Mouse (Mus musculus) intestine, embryonic 14.5 days (tissue): ENCODE results near the gene Tagap1. TPM values are rescaled to one million over a fixed set of nuclear protein-coding genes. Genes with fewer than 3 reads are reported as not detected.
"Not testable (repeated sequence)": the region's sequence is repeated elsewhere in the genome, so short reads cannot be mapped to it uniquely, and the experiment has no call there.

Source experiments
- ATAC-seq: fragments of 200-750 bp; cut with Nextera tagmentation; replicated peaks from 2 replicates; pipeline ENCODE4 v1.8.0; 2017; ENCODE audit warnings: low read depth, moderate number of reproducible peaks, moderate TSS enrichment, moderate library complexity; ENCODE audit not compliant: low FRiP score, low TSS enrichment
- DNase-seq: peaks from one replicate; pipeline ENCODE4 v3.0.0-alpha.2; 2018; ENCODE audit warnings: low spot score
- H3K27ac ChIP-seq: fragments of 300-500 bp; sonication (generic); 2 replicates; pipeline ENCODE4 v1.5.1; 2014; ENCODE audit warnings: low read depth, mild to moderate bottlenecking, control low read depth
- H3K27me3 ChIP-seq: fragments of 300-500 bp; sonication (generic); replicated peaks from 2 replicates; pipeline ENCODE4 v1.6.1; 2014; ENCODE audit warnings: low read length, control low read depth; ENCODE audit not compliant: control insufficient read depth, insufficient read depth
- H3K36me3 ChIP-seq: fragments of 300-500 bp; sonication (generic); 2 replicates; pipeline ENCODE4 v1.6.1; 2014; ENCODE audit warnings: low read length, control low read depth; ENCODE audit not compliant: control insufficient read depth, insufficient read depth
- H3K4me1 ChIP-seq: fragments of 300-500 bp; sonication (generic); replicated peaks from 2 replicates; pipeline ENCODE4 v1.6.1; 2014; ENCODE audit warnings: low read length, control low read depth, mixed read lengths; ENCODE audit not compliant: control insufficient read depth, insufficient read depth
- H3K4me2 ChIP-seq: fragments of 300-500 bp; sonication (generic); 2 replicates; pipeline ENCODE4 v1.6.1; 2014; ENCODE audit warnings: low read length
- H3K4me3 ChIP-seq: fragments of 300-500 bp; sonication (generic); 2 replicates; pipeline ENCODE4 v1.5.1; 2014; ENCODE audit warnings: low read depth, low read length, control low read depth, mixed read lengths
- H3K9ac ChIP-seq: fragments of 300-500 bp; sonication (generic); 2 replicates; pipeline ENCODE4 v1.6.1; 2014; ENCODE audit warnings: mild to moderate bottlenecking, low read length
- H3K9me3 ChIP-seq: fragments of 300-500 bp; sonication (generic); 2 replicates; pipeline ENCODE4 v1.6.1; 2016; ENCODE audit warnings: low read length, control low read depth; ENCODE audit not compliant: control insufficient read depth
- WGBS: fragments of 180-500 bp; shearing (Covaris S2); extraction: QIAGEN DNeasy Blood & Tissue Kit; methylation state at CpG from one replicate; pipeline ENCODE4 v1.1.7; 2014; 5-methylcytosine and 5-hydroxymethylcytosine counted together
- polyA plus RNA-seq: library from polyadenylated mRNA; unstranded; fragments of >200 nt; fragmentation: Nextera tagmentation; extraction: Ambion mirVana; gene quantifications from 2 replicates; pipeline ENCODE4 v1.2.1, GENCODE M21; 2014

Gene Tagap1
- polyA plus RNA-seq, 1 experiment from 2014 or later: 62.2 TPM

- H3K9me3 ChIP-seq, H3K27ac ChIP-seq, H3K4me1 ChIP-seq, H3K9ac ChIP-seq, DNase-seq, ATAC-seq, H3K36me3 ChIP-seq, H3K27me3 ChIP-seq: not testable (repeated sequence)
- 57% methylated on average over 5 of the region's 6 CpGs for WGBS
- Histone ChIP-seq H3K4me2 (peak overlapping the region; percentile 43), H3K4me3 (peak overlapping the region; percentile 39; the same call in 1 of the 2 replicates)
Measured at GRCm38 (mm10) chr17:6959543-6960259, 1.3 kb downstream of the Tagap1 start.

- 63% methylated on average over 5 of the region's 8 CpGs for WGBS
Measured at GRCm38 (mm10) chr17:6958881-6959280, 2.1 kb downstream of the Tagap1 start.

GRCm38 (mm10) chr17:6948769-6949228, 12.2 kb downstream of the Tagap1 start:
- 11% methylated on average over 7 of the region's 9 CpGs for WGBS
- not testable (repeated sequence) for H3K4me1 ChIP-seq, H3K9me3 ChIP-seq, H3K36me3 ChIP-seq, DNase-seq, H3K27me3 ChIP-seq
- Histone ChIP-seq H3K4me2 (peak overlapping the region; percentile 53), H3K4me3 (peak overlapping the region; percentile 49), H3K9ac (peak overlapping the region; percentile 38), H3K27ac (peak overlapping the region; percentile 73; the same call in 1 of the 2 replicates)
- ATAC-seq: peak; percentile 52

More at GRCm38 (mm10) chr17:6958881-6959280, 2.1 kb downstream of the Tagap1 start:
- not testable (repeated sequence) for H3K27me3 ChIP-seq, H3K27ac ChIP-seq, ATAC-seq, H3K9me3 ChIP-seq, H3K36me3 ChIP-seq, H3K9ac ChIP-seq, H3K4me3 ChIP-seq, H3K4me2 ChIP-seq, H3K4me1 ChIP-seq
- peak; percentile 33 for DNase-seq

- peak within 1 kb of the TSS; percentile 49 for H3K4me3 ChIP-seq
- peak within 1 kb of the TSS; percentile 53 for H3K4me2 ChIP-seq
- not testable (repeated sequence) for H3K4me1 ChIP-seq, H3K9me3 ChIP-seq, H3K27me3 ChIP-seq, H3K36me3 ChIP-seq
- ATAC-seq: peak; percentile 99
- DNase-seq: peak; percentile 91
- WGBS: under 1% methylated on average over 55 of the region's 73 CpGs
- H3K9ac ChIP-seq: peak within 1 kb of the TSS; percentile 38
- H3K27ac ChIP-seq: peak within 1 kb of the TSS; percentile 73
Measured at GRCm38 (mm10) chr17:6947984-6948768, 12.8 kb downstream of the Tagap1 start, which contains the start of gene Rsph3b. Gene Rsph3b, minus strand, starts transcription at chr17:6948682.

GRCm38 (mm10) chr17:6947637-6947983, 13.3 kb downstream of the Tagap1 start:
- not testable (repeated sequence) for H3K4me1 ChIP-seq, H3K27ac ChIP-seq, H3K27me3 ChIP-seq, H3K9ac ChIP-seq, H3K9me3 ChIP-seq, H3K36me3 ChIP-seq, DNase-seq
- Histone ChIP-seq H3K4me3 (peak overlapping the region; percentile 49; the same call in 1 of the 2 replicates), H3K4me2 (peak overlapping the region; percentile 53)
- no CpG with 5 or more reads among the region's 8 CpGs for WGBS
- ATAC-seq: 0 out of 2 replicates have a peak, but pooled peaks have one; percentile 17

- H3K4me1 ChIP-seq, H3K4me2 ChIP-seq, H3K9ac ChIP-seq, ATAC-seq, H3K36me3 ChIP-seq, H3K27ac ChIP-seq, H3K27me3 ChIP-seq, H3K4me3 ChIP-seq, DNase-seq, H3K9me3 ChIP-seq: not testable (repeated sequence)
- no CpG with 5 or more reads among the region's 4 CpGs for WGBS
Measured at GRCm38 (mm10) chr17:6942560-6942959, 18.4 kb downstream of the Tagap1 start.

- H3K4me2 ChIP-seq, DNase-seq, H3K4me3 ChIP-seq, H3K36me3 ChIP-seq, H3K9me3 ChIP-seq, H3K27ac ChIP-seq, H3K4me1 ChIP-seq, H3K9ac ChIP-seq, ATAC-seq, H3K27me3 ChIP-seq: not testable (repeated sequence)
- WGBS: 88% methylated on average over 6 of the region's 7 CpGs
Measured at GRCm38 (mm10) chr17:6931625-6932024, 29.3 kb downstream of the Tagap1 start.

GRCm38 (mm10) chr17:6920351-6920894, 40.5 kb downstream of the Tagap1 start:
- 82% methylated on average over 7 of the region's 7 CpGs for WGBS
- not testable (repeated sequence) for H3K9ac ChIP-seq, H3K4me3 ChIP-seq, DNase-seq, H3K9me3 ChIP-seq, H3K36me3 ChIP-seq, H3K27me3 ChIP-seq, ATAC-seq, H3K4me2 ChIP-seq, H3K27ac ChIP-seq, H3K4me1 ChIP-seq
